Mouse (Mus musculus) hindbrain, postnatal 0 days (tissue): ENCODE results near the gene Ghrhr. TPM values are rescaled to one million over a fixed set of nuclear protein-coding genes. Genes with fewer than 3 reads are reported as not detected.

ENCODE experiments used
- ATAC-seq: fragments of 200-750 bp; cut with Nextera tagmentation; 2 replicates; pipeline ENCODE4 v1.8.0; 2017; ENCODE audit warnings: mild to moderate bottlenecking, moderate TSS enrichment, moderate library complexity
- DNase-seq: peaks from one replicate; pipeline ENCODE4 v3.0.0-alpha.2; 2015; ENCODE audit warnings: low spot score
- H3K27ac ChIP-seq: fragments of 300-500 bp; sonication (generic); 2 replicates; pipeline ENCODE4 v1.5.1; 2014; ENCODE audit warnings: mild to moderate bottlenecking
- H3K27me3 ChIP-seq: fragments of 300-500 bp; sonication (generic); 2 replicates; pipeline ENCODE4 v1.6.1; 2014; ENCODE audit warnings: low read length, mixed read lengths; ENCODE audit not compliant: insufficient read depth
- H3K36me3 ChIP-seq: fragments of 300-500 bp; sonication (generic); 2 replicates; pipeline ENCODE4 v1.6.1; 2014; ENCODE audit warnings: low read length, mixed read lengths; ENCODE audit not compliant: insufficient read depth
- H3K4me1 ChIP-seq: fragments of 300-500 bp; sonication (generic); 2 replicates; pipeline ENCODE4 v1.6.1; 2014; ENCODE audit warnings: antibody characterized with exemption, low read length, mixed read lengths; ENCODE audit not compliant: insufficient read depth
- H3K4me2 ChIP-seq: fragments of 300-500 bp; sonication (generic); 2 replicates; pipeline ENCODE4 v1.6.1; 2014; ENCODE audit warnings: low read depth, mild to moderate bottlenecking, low read length, moderate library complexity, mixed read lengths
- H3K4me3 ChIP-seq: fragments of 300-500 bp; sonication (generic); 2 replicates; pipeline ENCODE4 v1.5.1; 2014; ENCODE audit warnings: low read length
- H3K9ac ChIP-seq: fragments of 300-500 bp; sonication (generic); replicated peaks from 2 replicates; pipeline ENCODE4 v1.6.1; 2014; ENCODE audit warnings: mild to moderate bottlenecking, low read length, moderate library complexity, mixed read lengths
- H3K9me3 ChIP-seq: fragments of 300-500 bp; sonication (generic); 2 replicates; pipeline ENCODE4 v1.6.1; 2016; ENCODE audit warnings: low read length, mixed read lengths
- CTCF ChIP-seq: IDR thresholded peaks from 2 replicates; pipeline ENCODE4 v1.5.1; 2016; ENCODE audit warnings: antibody characterized with exemption, control low read depth, low read depth
- WGBS: fragments of 180-500 bp; shearing (Covaris S2); extraction: QIAGEN DNeasy Blood & Tissue Kit; methylation state at CpG from one replicate; pipeline ENCODE4 v1.1.7; 2014; 5-methylcytosine and 5-hydroxymethylcytosine counted together
- polyA plus RNA-seq: library from polyadenylated mRNA; unstranded; fragments of >200 nt; fragmentation: Nextera tagmentation; extraction: Ambion mirVana; gene quantifications from 2 replicates; pipeline ENCODE4 v1.2.1, GENCODE M21; 2015
- total RNA-seq: library from RNA; depleted of rRNA; stranded (reverse); fragments of >200 nt; gene quantifications from 2 replicates; pipeline ENCODE4 v1.2.3, GENCODE M21; 2014

Gene Ghrhr
- total and polyA plus RNA-seq, 2 experiments from 2014 or later = not detected

GRCm38 (mm10) chr6:55377461-55377860, 1.4 kb downstream of the Ghrhr start:
- TF ChIP-seq CTCF = no peak
- 90% methylated on average over 4 of the region's 4 CpGs for whole genome bisulfite sequencing
- H3K27ac ChIP-seq = no peak overlapping the region
- no peaks in the 10 kb centered on the region for H3K4me1 ChIP-seq
- no peaks in the 10 kb centered on the region for H3K36me3 ChIP-seq
- H3K4me3 ChIP-seq = no peak overlapping the region
- no peaks in the 10 kb centered on the region for H3K27me3 ChIP-seq
- H3K9ac ChIP-seq = no peak overlapping the region
- no peaks in the 10 kb centered on the region for H3K9me3 ChIP-seq
- no peak overlapping the region for H3K4me2 ChIP-seq
- DNase-seq (no peak), ATAC-seq (no peak)

DNA sequence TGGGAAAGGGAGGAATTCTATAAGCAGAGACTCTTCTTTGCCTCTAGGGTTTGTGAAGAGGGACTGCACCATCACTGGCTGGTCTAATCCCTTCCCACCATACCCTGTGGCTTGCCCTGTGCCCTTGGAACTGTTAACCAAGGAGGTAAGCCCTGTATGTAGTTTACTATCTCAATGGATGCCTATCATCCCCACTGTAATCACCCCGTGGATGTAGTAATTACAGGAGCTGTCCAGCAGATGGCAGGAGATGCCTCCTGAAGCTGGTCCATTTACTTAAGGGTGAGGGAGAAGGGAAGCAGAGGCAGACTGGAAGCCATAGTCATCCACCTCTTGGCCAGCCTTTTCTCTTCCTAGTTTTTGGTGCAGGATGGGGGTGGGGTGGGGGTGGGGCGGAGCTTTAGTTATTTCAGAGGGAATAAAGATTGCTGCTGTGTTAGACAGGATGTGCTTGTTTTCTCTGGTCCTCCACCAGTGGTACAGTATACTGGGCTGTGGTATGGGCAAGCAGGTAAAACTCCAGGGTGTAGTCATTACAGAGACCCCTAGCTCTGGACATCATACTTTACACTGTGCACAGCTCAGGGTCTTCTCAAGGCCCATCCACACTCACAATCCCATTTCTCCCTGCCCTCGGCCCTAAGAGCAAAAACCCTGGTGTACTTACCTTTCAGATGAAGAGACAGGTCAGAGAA, 3.7 kb downstream of the Ghrhr start:
- Histone ChIP-seq H3K36me3 (no peaks in the 10 kb centered on the region), H3K27me3 (no peaks in the 10 kb centered on the region), H3K27ac (no peak overlapping the region), H3K4me2 (no peak overlapping the region), H3K9me3 (no peaks in the 10 kb centered on the region), H3K9ac (no peak overlapping the region), H3K4me1 (no peaks in the 10 kb centered on the region), H3K4me3 (no peak overlapping the region)
- ATAC-seq = peak; percentile 81
- TF ChIP-seq CTCF = peak; percentile 91
- peak; percentile 81 for DNase-seq
- WGBS = 38% methylated on average over 3 of the region's 3 CpGs

DNA sequence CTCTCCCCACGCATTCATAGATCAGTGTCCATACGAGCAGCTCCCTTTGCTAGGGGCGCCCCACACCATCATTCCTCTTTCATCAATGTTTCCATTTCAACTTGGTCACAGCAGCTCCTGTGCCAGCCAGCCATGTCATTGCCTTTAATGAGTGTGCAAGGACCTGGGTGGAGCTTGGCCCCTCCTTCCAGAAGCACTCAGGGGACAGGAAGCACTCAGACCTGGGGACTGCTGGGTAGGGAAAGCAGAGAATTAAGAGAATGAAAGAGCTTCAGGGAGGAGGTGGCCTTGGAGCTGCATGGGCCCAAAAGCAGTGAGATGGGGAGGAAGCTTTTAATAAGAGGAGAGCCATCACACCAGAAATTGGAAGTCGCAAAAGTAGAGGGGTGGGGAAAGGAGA, 5.9 kb downstream of the Ghrhr start:
- no peak for DNase-seq
- no peak for TF ChIP-seq CTCF
- Histone ChIP-seq H3K27me3 (no peaks in the 10 kb centered on the region), H3K27ac (no peak overlapping the region), H3K36me3 (no peaks in the 10 kb centered on the region), H3K9me3 (no peaks in the 10 kb centered on the region), H3K9ac (no peak overlapping the region), H3K4me2 (no peak overlapping the region), H3K4me3 (no peak overlapping the region), H3K4me1 (no peaks in the 10 kb centered on the region)
- ATAC-seq = no peak
- WGBS = 82% methylated on average over 4 of the region's 4 CpGs

DNA sequence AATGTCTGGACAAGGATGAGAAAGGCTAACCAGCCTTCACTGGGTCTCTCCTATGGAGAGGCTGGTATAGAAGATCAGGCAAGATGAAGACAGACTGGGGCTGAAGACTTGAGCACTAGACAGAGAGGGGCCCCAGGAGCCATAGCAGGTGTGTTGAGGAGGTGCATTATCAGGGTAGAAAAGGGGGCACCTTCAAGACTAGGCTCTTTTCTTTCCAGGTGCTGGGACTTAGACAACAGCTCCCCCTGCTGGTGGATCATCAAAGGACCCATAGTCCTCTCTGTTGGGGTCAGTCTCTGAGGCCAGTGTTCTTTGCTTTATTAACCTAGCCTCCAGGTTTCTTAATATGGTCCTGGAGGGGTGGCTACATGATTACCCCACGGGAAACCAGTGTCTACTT, 7.8 kb downstream of the Ghrhr start:
- H3K4me2 ChIP-seq = no peak overlapping the region
- H3K4me1 ChIP-seq = no peaks in the 10 kb centered on the region
- H3K9me3 ChIP-seq = no peaks in the 10 kb centered on the region
- 24% methylated on average over 1 of the region's 1 CpGs for WGBS
- H3K27me3 ChIP-seq = no peaks in the 10 kb centered on the region
- H3K4me3 ChIP-seq = no peak overlapping the region
- peak; percentile 57 for DNase-seq
- ATAC-seq = no peak
- H3K36me3 ChIP-seq = no peaks in the 10 kb centered on the region
- H3K9ac ChIP-seq = no peak overlapping the region
- no peak overlapping the region for H3K27ac ChIP-seq
- peak; percentile 80 for TF ChIP-seq CTCF

DNA sequence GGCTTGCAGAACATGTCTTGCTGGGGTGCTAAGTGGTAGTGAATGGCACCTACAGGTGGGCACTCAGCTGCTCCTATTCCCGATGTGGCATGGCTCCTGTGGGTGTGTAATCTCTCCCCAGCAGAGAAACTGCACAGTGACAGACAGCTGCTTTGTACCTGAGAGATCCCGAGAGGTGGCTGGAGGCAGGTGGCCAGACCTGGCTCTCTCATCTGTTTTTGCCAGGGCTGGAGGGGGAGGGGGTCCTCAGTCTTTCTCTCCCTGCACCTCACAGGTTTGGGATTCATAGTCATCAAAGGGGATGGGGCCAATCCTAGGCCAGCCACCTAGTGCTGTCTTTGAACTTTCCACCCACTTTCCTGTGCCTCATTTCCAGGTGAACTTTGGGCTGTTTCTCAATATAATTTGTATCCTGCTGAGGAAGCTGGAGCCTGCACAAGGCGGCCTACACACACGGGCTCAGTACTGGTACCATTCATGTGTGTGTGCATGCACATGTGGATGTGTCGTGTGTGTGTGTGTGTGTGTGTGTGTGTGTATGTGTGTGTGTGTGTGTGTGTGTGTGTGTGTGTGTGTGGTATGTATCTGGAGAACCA, 8.4 kb downstream of the Ghrhr start:
- no peaks in the 10 kb centered on the region for H3K27me3 ChIP-seq
- no peak overlapping the region for H3K4me2 ChIP-seq
- DNase-seq (no peak), ATAC-seq (no peak)
- TF ChIP-seq CTCF = no peak
- WGBS = 76% methylated on average over 5 of the region's 5 CpGs
- no peaks in the 10 kb centered on the region for H3K4me1 ChIP-seq
- no peak overlapping the region for H3K4me3 ChIP-seq
- H3K27ac ChIP-seq = no peak overlapping the region
- H3K36me3 ChIP-seq = no peaks in the 10 kb centered on the region
- no peak overlapping the region for H3K9ac ChIP-seq
- no peaks in the 10 kb centered on the region for H3K9me3 ChIP-seq

- Histone ChIP-seq H3K9ac (no peak overlapping the region), H3K9me3 (no peaks in the 10 kb centered on the region), H3K36me3 (no peaks in the 10 kb centered on the region), H3K4me2 (no peak overlapping the region), H3K4me3 (no peak overlapping the region), H3K27me3 (no peaks in the 10 kb centered on the region), H3K4me1 (0 out of 2 replicates have a peak, but pooled peaks cover 4% of the 10 kb centered on the region), H3K27ac (no peak overlapping the region)
- 38% methylated on average over 12 of the region's 12 CpGs for WGBS
- DNase-seq (no peak), ATAC-seq (no peak)
- TF ChIP-seq CTCF = no peak
These were observed 12.6 kb downstream of the Ghrhr start for GRCm38 (mm10) chr6:55388546-55389169.

GRCm38 (mm10) chr6:55389321-55389720, 13.2 kb downstream of the Ghrhr start:
- TF ChIP-seq CTCF = no peak
- Histone ChIP-seq H3K27ac (no peak overlapping the region), H3K4me3 (no peak overlapping the region), H3K4me1 (0 out of 2 replicates have a peak, but pooled peaks cover 4% of the 10 kb centered on the region), H3K9ac (no peak overlapping the region), H3K27me3 (no peaks in the 10 kb centered on the region), H3K36me3 (no peaks in the 10 kb centered on the region), H3K4me2 (no peak overlapping the region), H3K9me3 (no peaks in the 10 kb centered on the region)
- DNase-seq (no peak), ATAC-seq (no peak)
- WGBS = 67% methylated on average over 5 of the region's 5 CpGs
